Mouse (Mus musculus) liver, postnatal 0 days (tissue): ENCODE results near the gene Ttc7.

ENCODE experiments used
- CTCF ChIP-seq: sonication (generic); IDR thresholded peaks from 2 replicates; pipeline ENCODE4 v1.5.1; 2016; ENCODE audit warnings: antibody characterized with exemption, low read depth
- EP300 ChIP-seq: IDR thresholded peaks from 2 replicates; pipeline ENCODE4 v1.6.1; 2016; ENCODE audit warnings: antibody characterized with exemption, low read depth, mild to moderate bottlenecking

- TF ChIP-seq CTCF (no peak), EP300 (no peak)
Observed at GRCm38 (mm10) chr17:87352898-87353225, 70.2 kb downstream of the Ttc7 start.
